Mouse (Mus musculus): Measurements from ENCODE around the gene Ifna12. TPM values are rescaled to one million over a fixed set of nuclear protein-coding genes. Genes with fewer than 3 reads are reported as not detected.
"Not testable (repeated sequence)": the region's sequence is repeated elsewhere in the genome, so short reads cannot be mapped to it uniquely, and the experiment has no call there.

Ifna12 gene
- polyA plus RNA-seq, 1 experiment from 2014 or later, result not detected

- no peak overlapping the region for H3K27ac ChIP-seq (replicated peaks; ENCODE audit: low read depth, low read length)
- no peak overlapping the region for H3K9ac ChIP-seq (replicated peaks; ENCODE audit: low read length)
- no peak overlapping the region for H3K4me2 ChIP-seq (ENCODE audit: low read depth, low read length)
- H3K4me1 ChIP-seq (ENCODE audit: control insufficient read depth, insufficient read depth, low read length), result no peaks in the 10 kb centered on the region
- ATAC-seq (replicated peaks; ENCODE audit: insufficient number of reproducible peaks, low FRiP score, low TSS enrichment, low read depth) (no peak), DNase-seq (ENCODE audit: low spot score) (no peak)
- H3K27me3 ChIP-seq (ENCODE audit: control insufficient read depth, insufficient read depth, low read length), result no peaks in the 10 kb centered on the region
- WGBS, result 95% methylated on average over 1 of the region's 1 CpGs
- H3K4me3 ChIP-seq (ENCODE audit: low read depth, low read length), result no peak overlapping the region
- H3K36me3 ChIP-seq (replicated peaks; ENCODE audit: control insufficient read depth, insufficient read depth, low read depth, low read length), result no peaks in the 10 kb centered on the region
- no peaks in the 10 kb centered on the region for H3K9me3 ChIP-seq (replicated peaks; ENCODE audit: control insufficient read depth, low read length)
Measured at GRCm38 (mm10) chr4:88561791-88562190, 41.4 kb downstream of the Ifna12 start.

GRCm38 (mm10) chr4:88558145-88558544, 45.0 kb downstream of the Ifna12 start, which contains the start of gene Ifna15:
Gene Ifna15 (minus strand): TSS chr4:88558245.
- not testable (repeated sequence) for H3K9me3 ChIP-seq (replicated peaks; ENCODE audit: control insufficient read depth, low read length); H3K4me1 ChIP-seq (ENCODE audit: control insufficient read depth, insufficient read depth, low read length); H3K27ac ChIP-seq (replicated peaks; ENCODE audit: low read depth, low read length); H3K4me3 ChIP-seq (ENCODE audit: low read depth, low read length); DNase-seq (ENCODE audit: low spot score); H3K36me3 ChIP-seq (replicated peaks; ENCODE audit: control insufficient read depth, insufficient read depth, low read depth, low read length); H3K27me3 ChIP-seq (ENCODE audit: control insufficient read depth, insufficient read depth, low read length); H3K9ac ChIP-seq (replicated peaks; ENCODE audit: low read length); H3K4me2 ChIP-seq (ENCODE audit: low read depth, low read length); ATAC-seq (replicated peaks; ENCODE audit: insufficient number of reproducible peaks, low FRiP score, low TSS enrichment, low read depth)

Other genes with a start within 250 kb of the Ifna12 start
- gene Hacd4, start 164.4 kb downstream of the Ifna12 start, polyA plus RNA-seq (2014; fragmentation: Nextera tagmentation; extraction: Ambion mirVana), result 4.4 and 6.2 TPM in 2 replicates
- gene Ifnb1, start 80.6 kb downstream of the Ifna12 start, polyA plus RNA-seq (2014; fragmentation: Nextera tagmentation; extraction: Ambion mirVana), result not detected in 2 replicates
- not detected in 2 replicates for gene Ifna15, start 45.1 kb downstream of the Ifna12 start, polyA plus RNA-seq (2014; fragmentation: Nextera tagmentation; extraction: Ambion mirVana)
- not detected in 2 replicates for gene Ifna14, start 31.6 kb downstream of the Ifna12 start, polyA plus RNA-seq (2014; fragmentation: Nextera tagmentation; extraction: Ambion mirVana)
- gene Ifna9, start 11.0 kb downstream of the Ifna12 start, polyA plus RNA-seq (2014; fragmentation: Nextera tagmentation; extraction: Ambion mirVana), result not detected in 2 replicates
- gene C87499, start 31.0 kb upstream of the Ifna12 start, polyA plus RNA-seq (2014; fragmentation: Nextera tagmentation; extraction: Ambion mirVana), result not detected in 2 replicates
- 0.26 TPM in 1 of 2 replicates, not detected in the other for gene Ifna13, start 41.1 kb upstream of the Ifna12 start, polyA plus RNA-seq (2014; fragmentation: Nextera tagmentation; extraction: Ambion mirVana)
- gene Ifna16, start 73.5 kb upstream of the Ifna12 start, polyA plus RNA-seq (2014; fragmentation: Nextera tagmentation; extraction: Ambion mirVana), result not detected in 2 replicates
- not detected in 2 replicates for gene Ifna2, start 80.5 kb upstream of the Ifna12 start, polyA plus RNA-seq (2014; fragmentation: Nextera tagmentation; extraction: Ambion mirVana)
- gene Ifnab, start 88.0 kb upstream of the Ifna12 start, polyA plus RNA-seq (2014; fragmentation: Nextera tagmentation; extraction: Ambion mirVana), result not detected in 2 replicates
- gene Gm26566, start 118.4 kb upstream of the Ifna12 start, polyA plus RNA-seq (2014; fragmentation: Nextera tagmentation; extraction: Ambion mirVana), result 1.6 and 1.7 TPM in 2 replicates
- 162 and 180 TPM in 2 replicates for gene Klhl9, start 119.1 kb upstream of the Ifna12 start, polyA plus RNA-seq (2014; fragmentation: Nextera tagmentation; extraction: Ambion mirVana)
- not detected in 2 replicates for gene Gm13271, start 151.5 kb upstream of the Ifna12 start, polyA plus RNA-seq (2014; fragmentation: Nextera tagmentation; extraction: Ambion mirVana)
- gene Gm13283, start 156.7 kb upstream of the Ifna12 start, polyA plus RNA-seq (2014; fragmentation: Nextera tagmentation; extraction: Ambion mirVana), result 0.20 and 0.28 TPM in 2 replicates
- 0.22 TPM in 1 of 2 replicates, not detected in the other for gene Gm13290, start 170.5 kb upstream of the Ifna12 start, polyA plus RNA-seq (2014; fragmentation: Nextera tagmentation; extraction: Ambion mirVana)
- gene Gm13289, start 173.5 kb upstream of the Ifna12 start, polyA plus RNA-seq (2014; fragmentation: Nextera tagmentation; extraction: Ambion mirVana), result not detected in 2 replicates
- not detected in 2 replicates for gene Gm13272, start 176.5 kb upstream of the Ifna12 start, polyA plus RNA-seq (2014; fragmentation: Nextera tagmentation; extraction: Ambion mirVana)
- gene Ifnz, start 178.8 kb upstream of the Ifna12 start, polyA plus RNA-seq (2014; fragmentation: Nextera tagmentation; extraction: Ambion mirVana), result 0.28 TPM in 1 of 2 replicates, not detected in the other
- gene Gm13276, start 182.3 kb upstream of the Ifna12 start, polyA plus RNA-seq (2014; fragmentation: Nextera tagmentation; extraction: Ambion mirVana), result not detected in 2 replicates
- not detected in 2 replicates for gene Gm13277, start 185.3 kb upstream of the Ifna12 start, polyA plus RNA-seq (2014; fragmentation: Nextera tagmentation; extraction: Ambion mirVana)
- not detected in 2 replicates for gene Gm13278, start 188.2 kb upstream of the Ifna12 start, polyA plus RNA-seq (2014; fragmentation: Nextera tagmentation; extraction: Ambion mirVana)
- not detected in 2 replicates for gene Gm13275, start 191.1 kb upstream of the Ifna12 start, polyA plus RNA-seq (2014; fragmentation: Nextera tagmentation; extraction: Ambion mirVana)
- not detected in 2 replicates for gene Gm13279, start 194.0 kb upstream of the Ifna12 start, polyA plus RNA-seq (2014; fragmentation: Nextera tagmentation; extraction: Ambion mirVana)
- 0.86 and 1.2 TPM in 2 replicates for gene Gm13285, start 196.3 kb upstream of the Ifna12 start, polyA plus RNA-seq (2014; fragmentation: Nextera tagmentation; extraction: Ambion mirVana)
- not detected in 2 replicates for gene Gm13287, start 199.9 kb upstream of the Ifna12 start, polyA plus RNA-seq (2014; fragmentation: Nextera tagmentation; extraction: Ambion mirVana)
- not detected in 2 replicates for gene Gm13288, start 202.2 kb upstream of the Ifna12 start, polyA plus RNA-seq (2014; fragmentation: Nextera tagmentation; extraction: Ambion mirVana)
- not detected in 2 replicates for gene Ifna7, start 212.9 kb upstream of the Ifna12 start, polyA plus RNA-seq (2014; fragmentation: Nextera tagmentation; extraction: Ambion mirVana)
- not detected in 2 replicates for gene Ifna11, start 216.6 kb upstream of the Ifna12 start, polyA plus RNA-seq (2014; fragmentation: Nextera tagmentation; extraction: Ambion mirVana)
- not detected in 2 replicates for gene Ifna6, start 224.0 kb upstream of the Ifna12 start, polyA plus RNA-seq (2014; fragmentation: Nextera tagmentation; extraction: Ambion mirVana)
- gene Ifna5, start 232.1 kb upstream of the Ifna12 start, polyA plus RNA-seq (2014; fragmentation: Nextera tagmentation; extraction: Ambion mirVana), result not detected in 2 replicates
- gene Ifna4, start 238.5 kb upstream of the Ifna12 start, polyA plus RNA-seq (2014; fragmentation: Nextera tagmentation; extraction: Ambion mirVana), result not detected in 2 replicates
- not detected in 2 replicates for gene Ifna1, start 246.7 kb upstream of the Ifna12 start, polyA plus RNA-seq (2014; fragmentation: Nextera tagmentation; extraction: Ambion mirVana)